Mouse (Mus musculus) midbrain, embryonic 14.5 days (tissue): ENCODE measurements around the gene Ankfn1. TPM values are rescaled to one million over a fixed set of nuclear protein-coding genes. Genes with fewer than 3 reads are reported as not detected.

Experiments
- ATAC-seq: fragments of 200-750 bp; cut with Nextera tagmentation; 2 replicates; pipeline ENCODE4 v1.8.0; 2017; ENCODE audit warnings: moderate number of reproducible peaks, moderate library complexity; ENCODE audit not compliant: low FRiP score, low TSS enrichment
- DNase-seq: peaks from one replicate; pipeline ENCODE4 v3.0.0-alpha.2; 2015
- H3K27ac ChIP-seq: fragments of 300-500 bp; sonication (generic); replicated peaks from 2 replicates; pipeline ENCODE4 v1.5.1; 2014; ENCODE audit warnings: mild to moderate bottlenecking, low read depth, low read length, moderate library complexity
- H3K27me3 ChIP-seq: fragments of 300-500 bp; sonication (generic); 2 replicates; pipeline ENCODE4 v1.6.1; 2014; ENCODE audit warnings: low read length, control low read depth, mixed read lengths; ENCODE audit not compliant: control insufficient read depth, insufficient read depth
- H3K36me3 ChIP-seq: fragments of 300-500 bp; sonication (generic); 2 replicates; pipeline ENCODE4 v1.6.1; 2014; ENCODE audit warnings: low read length, control low read depth; ENCODE audit not compliant: control insufficient read depth, insufficient read depth
- H3K4me1 ChIP-seq: fragments of 300-500 bp; sonication (generic); 2 replicates; pipeline ENCODE4 v1.6.1; 2014; ENCODE audit warnings: mild to moderate bottlenecking, antibody characterized with exemption, low read length, control low read depth; ENCODE audit not compliant: control insufficient read depth, insufficient read depth
- H3K4me2 ChIP-seq: fragments of 300-500 bp; sonication (generic); 2 replicates; pipeline ENCODE4 v1.6.1; 2014; ENCODE audit warnings: mild to moderate bottlenecking, low read length, moderate library complexity
- H3K4me3 ChIP-seq: fragments of 300-500 bp; sonication (generic); replicated peaks from 2 replicates; pipeline ENCODE4 v1.5.1; 2014; ENCODE audit warnings: low read depth, low read length
- H3K9ac ChIP-seq: fragments of 300-500 bp; sonication (generic); replicated peaks from 2 replicates; pipeline ENCODE4 v1.6.1; 2014; ENCODE audit warnings: mild to moderate bottlenecking, low read length, moderate library complexity
- H3K9me3 ChIP-seq: fragments of 300-500 bp; sonication (generic); 2 replicates; pipeline ENCODE4 v1.6.1; 2016; ENCODE audit warnings: low read length, control low read depth, mixed read lengths; ENCODE audit not compliant: control insufficient read depth
- WGBS: fragments of 180-500 bp; shearing (Covaris S2); extraction: QIAGEN DNeasy Blood & Tissue Kit; methylation state at CpG from one replicate; pipeline ENCODE4 v1.1.7; 2014; 5-methylcytosine and 5-hydroxymethylcytosine counted together
- polyA plus RNA-seq: library from polyadenylated mRNA; unstranded; fragments of >200 nt; fragmentation: Nextera tagmentation; extraction: Ambion mirVana; gene quantifications from 2 replicates; pipeline ENCODE4 v1.2.1, GENCODE M21; 2014

The Ankfn1 gene
- polyA plus RNA-seq, 1 experiment from 2014 or later, result 5.9 TPM

DNA sequence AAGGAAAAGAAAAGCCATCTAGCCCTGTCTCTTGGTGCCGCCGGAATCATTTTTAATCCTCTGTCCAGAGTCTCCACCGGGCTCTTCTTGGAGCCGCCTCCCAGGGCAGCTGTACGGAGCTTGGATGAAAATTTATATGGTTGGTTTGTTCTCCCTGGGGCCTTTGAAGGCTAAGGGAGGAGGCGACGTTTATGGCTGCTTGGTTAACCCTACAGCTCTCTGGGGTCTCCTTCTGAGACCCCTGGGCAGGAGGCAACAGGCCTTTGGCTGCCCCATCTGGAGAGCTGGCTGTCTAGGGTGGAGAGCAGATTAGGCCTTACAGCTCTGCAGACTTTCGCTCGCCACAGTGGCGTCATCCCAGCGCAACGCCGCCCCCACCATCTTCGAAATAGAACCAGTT, 406.5 kb downstream of the Ankfn1 start:
- no peaks in the 10 kb centered on the region for H3K4me1 ChIP-seq
- no peak for ATAC-seq
- 71% methylated on average over 14 of the region's 14 CpGs for WGBS
- no peaks in the 10 kb centered on the region for H3K36me3 ChIP-seq
- H3K27me3 ChIP-seq, result no peaks in the 10 kb centered on the region
- H3K4me2 ChIP-seq, result no peak overlapping the region
- no peaks in the 10 kb centered on the region for H3K9me3 ChIP-seq
- H3K27ac ChIP-seq, result no peak overlapping the region
- DNase-seq, result no peak
- no peak overlapping the region for H3K4me3 ChIP-seq
- no peak overlapping the region for H3K9ac ChIP-seq

DNA sequence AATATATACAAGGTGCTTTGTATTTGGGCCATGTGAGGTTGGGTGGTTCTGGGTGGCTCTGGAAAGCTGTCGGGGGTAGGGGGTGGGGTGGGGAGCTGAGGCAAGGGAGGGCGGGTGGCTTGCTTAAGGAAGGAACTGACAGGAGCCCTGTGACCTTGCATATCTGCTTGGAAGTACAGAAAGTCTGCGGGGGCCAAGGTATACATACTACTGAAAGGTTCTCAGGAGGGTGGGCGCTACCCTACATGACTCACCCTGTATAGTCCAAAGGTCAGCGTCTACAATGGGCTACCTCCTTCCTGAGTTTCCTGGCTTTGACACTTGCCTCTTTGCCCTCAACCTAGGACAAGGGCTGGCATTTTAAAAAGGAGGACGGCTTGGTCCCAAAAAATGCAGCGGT, 407.1 kb downstream of the Ankfn1 start:
- no peak for DNase-seq
- no peaks in the 10 kb centered on the region for H3K9me3 ChIP-seq
- H3K27me3 ChIP-seq, result no peaks in the 10 kb centered on the region
- H3K4me1 ChIP-seq, result no peaks in the 10 kb centered on the region
- H3K4me3 ChIP-seq, result no peak overlapping the region
- H3K27ac ChIP-seq, result no peak overlapping the region
- H3K36me3 ChIP-seq, result no peaks in the 10 kb centered on the region
- H3K4me2 ChIP-seq, result no peak overlapping the region
- H3K9ac ChIP-seq, result no peak overlapping the region
- ATAC-seq, result no peak
- 89% methylated on average over 7 of the region's 7 CpGs for WGBS

DNA sequence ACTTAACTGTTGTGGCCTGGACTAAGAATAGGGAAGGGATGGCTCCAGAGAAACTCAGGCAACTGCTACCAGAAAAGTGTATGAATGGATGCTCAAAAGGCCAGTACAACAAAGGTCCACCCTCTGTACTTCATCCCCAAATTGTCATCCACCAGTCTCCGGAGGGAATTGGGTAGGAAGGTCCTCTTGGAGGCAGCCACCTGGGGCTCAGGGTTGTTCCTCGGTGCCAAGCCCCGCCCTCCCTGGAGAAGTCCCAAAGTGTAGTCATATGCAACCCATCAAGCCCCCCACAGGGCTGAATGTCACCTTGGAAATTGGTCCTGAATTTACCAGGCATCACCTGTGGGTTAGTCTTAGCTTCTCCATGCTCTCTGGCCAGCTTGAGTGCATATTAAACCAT, 413.5 kb downstream of the Ankfn1 start:
- Histone ChIP-seq H3K4me3 (no peak overlapping the region), H3K9me3 (no peaks in the 10 kb centered on the region), H3K4me1 (no peaks in the 10 kb centered on the region), H3K36me3 (no peaks in the 10 kb centered on the region), H3K9ac (no peak overlapping the region), H3K27me3 (no peaks in the 10 kb centered on the region), H3K4me2 (no peak overlapping the region), H3K27ac (no peak overlapping the region)
- ATAC-seq, result no peak
- WGBS, result 90% methylated on average over 3 of the region's 3 CpGs
- DNase-seq, result no peak

DNA sequence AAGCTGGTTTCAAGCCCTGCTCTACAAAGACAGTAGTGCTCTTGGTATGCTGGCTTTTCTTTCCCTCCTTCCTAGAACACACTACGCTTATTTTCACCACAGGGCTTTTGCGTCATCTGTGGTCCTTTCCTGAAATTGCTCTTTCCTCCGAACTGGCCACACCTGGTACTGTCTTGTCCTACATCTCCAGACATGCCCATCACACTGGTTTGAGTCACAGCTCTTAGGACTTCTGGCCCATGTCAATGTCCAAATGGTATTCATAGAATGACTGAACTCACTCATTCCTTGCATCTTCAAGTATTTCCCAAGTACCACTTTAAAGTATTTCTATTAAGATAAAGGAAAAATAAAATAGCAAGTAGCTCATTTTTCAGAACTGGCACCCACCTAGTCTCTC, 416.6 kb downstream of the Ankfn1 start:
- Histone ChIP-seq H3K4me2 (no peak overlapping the region), H3K27ac (no peak overlapping the region), H3K36me3 (no peaks in the 10 kb centered on the region), H3K9ac (no peak overlapping the region), H3K27me3 (no peaks in the 10 kb centered on the region), H3K9me3 (no peaks in the 10 kb centered on the region), H3K4me1 (peaks cover 4% of the 10 kb centered on the region), H3K4me3 (no peak overlapping the region)
- 98% methylated on average over 3 of the region's 3 CpGs for WGBS
- DNase-seq (no peak), ATAC-seq (no peak)

DNA sequence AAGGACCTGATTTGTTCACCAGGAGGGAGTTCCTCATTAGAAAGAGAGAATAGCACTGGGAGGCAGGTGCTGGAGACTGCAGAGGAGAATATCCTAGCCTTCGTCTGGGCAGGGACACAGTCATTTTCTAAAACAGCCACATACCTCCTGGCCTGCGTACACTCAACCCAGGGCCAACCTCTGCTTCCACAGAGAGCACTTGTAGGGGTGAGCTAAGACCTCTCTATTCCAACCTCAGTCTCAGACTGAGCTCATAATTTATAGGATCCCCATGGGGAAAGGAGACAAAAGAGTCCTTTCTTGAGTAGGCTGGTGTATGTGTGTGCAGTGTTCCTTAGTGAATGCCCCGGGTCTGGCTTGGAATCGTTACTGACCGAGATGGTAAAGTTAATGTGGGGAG, 418.9 kb downstream of the Ankfn1 start:
- no peaks in the 10 kb centered on the region for H3K9me3 ChIP-seq
- 64% methylated on average over 5 of the region's 5 CpGs for WGBS
- H3K4me1 ChIP-seq, result peaks cover 13% of the 10 kb centered on the region

DNA sequence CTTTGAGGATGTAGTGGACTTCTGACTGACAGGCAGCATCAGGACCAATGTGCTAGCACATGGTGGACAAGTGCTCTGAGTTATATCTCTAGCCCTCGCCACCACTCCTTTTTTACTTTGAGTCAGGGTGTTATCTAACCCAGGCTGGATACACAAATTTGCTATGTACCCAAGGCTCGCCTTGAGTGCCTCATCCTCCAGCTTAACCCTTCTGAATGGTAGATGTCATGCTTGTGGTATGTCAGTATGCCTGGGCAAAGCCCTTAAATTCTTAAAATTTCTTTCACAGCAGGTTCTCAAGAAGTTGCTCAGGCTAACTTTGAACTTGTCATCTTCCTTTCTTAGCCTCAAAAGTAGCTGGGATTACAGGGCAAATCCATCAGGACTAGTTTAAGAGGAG, 421.0 kb downstream of the Ankfn1 start:
- DNase-seq (no peak), ATAC-seq (no peak)
- H3K4me1 ChIP-seq, result peaks cover 13% of the 10 kb centered on the region
- H3K4me2 ChIP-seq, result no peak overlapping the region
- no peaks in the 10 kb centered on the region for H3K9me3 ChIP-seq
- 80% methylated on average over 2 of the region's 2 CpGs for WGBS
- no peaks in the 10 kb centered on the region for H3K36me3 ChIP-seq
- 0 out of 2 replicates have a peak overlapping the region, but pooled peaks have one; percentile 14 for H3K27ac ChIP-seq
- H3K4me3 ChIP-seq, result no peak overlapping the region
- H3K9ac ChIP-seq, result no peak overlapping the region
- no peaks in the 10 kb centered on the region for H3K27me3 ChIP-seq

More for the DNA sequence above, 418.9 kb downstream of the Ankfn1 start:
- Histone ChIP-seq H3K4me2 (no peak overlapping the region), H3K36me3 (no peaks in the 10 kb centered on the region), H3K27ac (no peak overlapping the region), H3K4me3 (no peak overlapping the region), H3K27me3 (no peaks in the 10 kb centered on the region), H3K9ac (no peak overlapping the region)
- ATAC-seq, result no peak
- no peak for DNase-seq

DNA sequence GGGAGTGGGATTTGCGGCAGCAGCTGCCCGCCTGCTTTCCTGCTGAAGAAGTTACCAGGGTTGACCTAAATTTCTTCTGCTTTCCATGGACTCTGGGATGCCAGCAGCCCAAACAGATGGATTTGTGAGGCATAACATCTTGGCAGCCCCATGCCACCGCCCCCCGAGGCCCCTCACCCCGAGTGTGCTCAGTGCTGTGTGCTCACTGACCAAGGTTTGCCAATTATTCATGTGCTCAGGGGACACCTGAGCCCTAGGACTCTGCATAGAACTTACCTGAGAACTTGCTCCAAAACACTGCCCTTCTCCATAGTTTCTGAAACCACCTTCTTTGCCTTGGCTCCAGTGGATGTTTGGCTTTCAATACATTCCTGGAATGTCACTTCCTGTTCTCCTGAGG, 421.4 kb downstream of the Ankfn1 start:
- Histone ChIP-seq H3K27ac (0 out of 2 replicates have a peak overlapping the region, but pooled peaks have one; percentile 14), H3K9ac (no peak overlapping the region), H3K4me1 (peaks cover 13% of the 10 kb centered on the region), H3K36me3 (no peaks in the 10 kb centered on the region), H3K4me2 (no peak overlapping the region), H3K4me3 (no peak overlapping the region), H3K27me3 (no peaks in the 10 kb centered on the region), H3K9me3 (no peaks in the 10 kb centered on the region)
- 25% methylated on average over 5 of the region's 5 CpGs for WGBS
- ATAC-seq (no peak), DNase-seq (no peak)

DNA sequence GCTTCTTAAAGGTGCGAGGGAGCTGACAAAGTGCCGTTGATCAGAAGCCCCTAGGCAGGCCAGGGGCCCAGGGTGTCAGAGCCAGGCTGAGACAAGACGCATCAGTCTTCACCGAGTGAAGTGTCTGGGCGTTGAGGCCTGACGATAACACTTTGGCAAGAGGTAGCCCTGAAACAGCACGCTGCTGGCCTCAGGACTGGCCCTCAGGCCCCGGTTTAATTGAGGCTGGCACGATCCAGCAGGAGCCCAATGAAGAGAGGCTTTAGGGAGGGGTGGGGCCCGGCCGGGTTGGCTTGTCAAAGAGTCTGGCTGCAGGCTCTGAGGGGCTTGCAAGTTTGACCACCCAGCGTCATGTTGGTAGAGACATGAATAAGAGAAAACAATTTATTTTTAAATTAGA, 437.2 kb downstream of the Ankfn1 start:
- H3K4me2 ChIP-seq, result no peak overlapping the region
- ATAC-seq (no peak), DNase-seq (no peak)
- no peak overlapping the region for H3K4me3 ChIP-seq
- no peak overlapping the region for H3K27ac ChIP-seq
- H3K9me3 ChIP-seq, result no peaks in the 10 kb centered on the region
- no peaks in the 10 kb centered on the region for H3K27me3 ChIP-seq
- no peak overlapping the region for H3K9ac ChIP-seq
- WGBS, result 51% methylated on average over 12 of the region's 12 CpGs
- H3K36me3 ChIP-seq, result no peaks in the 10 kb centered on the region
- no peaks in the 10 kb centered on the region for H3K4me1 ChIP-seq
